Mouse (Mus musculus) lung, postnatal 25 days (tissue): ENCODE results near the gene Tmem132b.

Source experiments
- DNase-seq: peaks from one replicate; pipeline ENCODE4 v3.0.0; 2022; ENCODE audit warnings: low spot score

Gene Tmem132b

DNA sequence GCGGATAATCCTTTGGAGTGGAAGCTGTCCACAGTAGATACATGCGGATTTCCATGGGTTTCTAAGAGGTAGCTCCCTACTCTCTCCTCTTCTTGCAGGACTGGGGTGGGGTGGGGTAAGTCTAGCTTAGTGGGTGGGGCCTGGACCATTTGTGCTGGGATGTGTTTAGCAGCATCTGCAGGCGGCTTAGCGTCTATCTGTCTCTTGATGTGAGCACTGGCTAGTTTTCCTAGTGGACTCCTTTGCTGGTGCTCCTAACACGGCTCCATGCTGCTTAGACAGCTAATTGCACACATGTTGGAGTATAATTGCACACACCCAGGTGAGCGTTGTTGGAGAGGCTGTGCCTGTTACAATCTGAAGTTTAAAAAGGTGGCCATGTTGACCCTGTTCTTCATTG lies 149.3 kb downstream of the Tmem132b start:
- no peak for DNase-seq

- DNase-seq, result no peak
These were observed 151.9 kb downstream of the Tmem132b start for GRCm38 (mm10) chr5:125683491-125683890.

DNA sequence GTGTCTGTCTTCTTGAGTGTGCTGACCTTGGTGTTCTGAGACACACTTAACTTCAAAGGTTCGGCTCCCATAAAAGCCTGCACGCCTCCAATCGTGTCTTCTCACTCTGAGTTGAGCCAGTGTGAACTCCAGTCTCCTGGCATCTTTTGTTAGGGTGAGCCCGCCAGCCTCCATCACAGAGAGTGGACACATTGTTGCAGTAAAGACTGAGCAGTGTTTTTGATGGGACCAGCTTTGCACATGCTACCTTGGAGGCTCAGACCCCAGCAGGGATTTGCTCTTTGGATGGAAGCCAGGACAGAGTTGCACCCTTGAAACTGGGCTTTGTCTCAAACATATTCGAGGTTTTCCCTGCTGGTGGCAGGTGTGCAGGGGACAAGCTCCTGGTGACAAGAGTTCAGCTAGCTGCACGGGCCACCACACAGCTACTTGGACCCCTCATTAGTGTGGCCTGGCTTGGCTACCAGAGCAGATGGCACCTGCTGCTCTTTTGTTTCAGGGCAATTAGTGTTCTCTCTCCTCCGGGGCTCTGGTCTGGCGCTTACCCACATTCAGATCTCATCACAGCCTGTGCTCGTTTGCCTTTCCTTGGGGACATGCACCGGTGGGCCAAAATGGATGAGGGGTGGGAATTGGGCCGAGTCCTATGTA lies 154.2 kb downstream of the Tmem132b start:
- DNase-seq, result no peak

DNA sequence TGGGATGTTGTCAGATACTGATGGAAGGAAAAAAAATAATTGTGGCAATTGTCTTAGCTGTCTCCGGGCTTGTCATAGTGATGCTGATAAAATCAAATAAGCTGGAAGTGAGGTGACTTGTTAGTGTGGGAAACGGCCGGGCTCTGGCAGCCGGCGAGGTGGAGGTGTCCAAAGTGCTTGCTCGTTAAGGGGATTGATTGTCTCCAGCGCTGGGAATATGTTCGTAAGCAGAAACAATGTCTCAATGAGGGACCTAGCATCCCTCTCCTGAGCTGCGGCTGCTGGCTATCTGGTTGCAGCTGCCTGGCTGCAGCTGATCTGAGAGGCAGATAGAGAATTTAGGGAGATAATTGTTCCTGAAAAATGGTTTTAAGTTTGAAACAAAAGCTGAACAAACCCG lies 161.0 kb downstream of the Tmem132b start:
- no peak for DNase-seq

DNA sequence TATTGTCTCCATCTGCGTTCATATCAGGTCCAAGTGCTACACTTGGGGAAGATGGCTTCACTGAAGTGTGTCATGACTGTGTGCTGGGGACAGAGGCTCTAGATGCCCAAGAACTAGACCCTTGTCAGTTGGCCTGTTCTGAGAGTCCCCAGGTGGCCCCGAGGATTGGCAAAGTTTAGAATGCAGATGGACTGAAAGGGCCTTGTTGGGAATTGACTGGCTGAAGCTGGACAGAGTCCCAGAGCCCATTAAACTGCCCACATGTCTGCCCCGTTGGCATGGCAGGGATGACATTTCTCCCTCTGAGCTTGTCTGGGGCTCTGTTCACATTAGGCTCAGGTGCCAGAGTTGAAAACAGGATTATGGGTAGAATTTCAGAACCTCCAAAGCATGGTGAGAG lies 167.8 kb downstream of the Tmem132b start:
- no peak for DNase-seq

GRCm38 (mm10) chr5:125700234-125700633 lies 168.7 kb downstream of the Tmem132b start:
- no peak for DNase-seq

DNA sequence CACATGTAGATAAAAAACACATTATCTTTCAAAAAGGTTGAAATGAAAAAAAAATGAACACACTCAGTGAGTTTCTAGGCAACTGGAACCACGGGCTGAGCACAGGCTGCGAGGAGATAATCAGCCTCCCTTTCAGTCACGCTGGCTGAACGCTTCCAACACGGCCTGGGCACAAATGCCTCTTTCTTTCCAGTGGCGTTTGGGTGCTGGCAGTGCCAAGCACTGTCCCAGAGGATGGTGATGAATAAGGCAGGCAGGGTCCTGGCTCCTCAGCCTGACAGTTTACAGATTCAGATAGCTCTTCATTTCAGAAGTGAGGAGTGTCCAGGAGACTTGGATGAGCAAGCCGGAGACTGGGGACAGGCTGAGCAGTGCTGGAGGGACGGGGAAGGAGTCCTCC lies 173.8 kb downstream of the Tmem132b start:
- DNase-seq, result no peak

DNA sequence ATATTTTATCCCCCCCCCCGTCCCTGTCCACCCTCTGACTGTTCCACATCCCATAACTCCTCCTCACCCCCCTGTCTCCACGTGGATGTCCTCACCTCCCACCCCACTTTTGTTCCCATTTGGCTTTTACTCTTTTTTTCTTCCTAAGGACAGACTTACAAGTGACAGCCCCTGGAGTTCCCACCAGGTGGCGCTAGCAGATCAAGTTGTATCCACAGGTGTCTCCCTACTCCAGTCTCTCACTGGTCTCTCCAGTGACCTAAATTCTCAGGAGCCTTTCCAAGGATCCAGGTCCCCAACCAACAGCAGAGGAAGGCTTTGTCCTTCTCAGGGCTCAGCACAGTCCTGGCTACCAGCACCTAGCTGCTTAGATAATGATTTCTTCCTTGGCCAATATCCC lies 177.6 kb downstream of the Tmem132b start:
- peak; percentile 1 for DNase-seq

GRCm38 (mm10) chr5:125726815-125727214 lies 195.2 kb downstream of the Tmem132b start:
- no peak for DNase-seq

- no peak for DNase-seq
These were observed 195.9 kb downstream of the Tmem132b start for GRCm38 (mm10) chr5:125727436-125727835.

GRCm38 (mm10) chr5:125727936-125728335 lies 196.4 kb downstream of the Tmem132b start:
- DNase-seq, result no peak

GRCm38 (mm10) chr5:125728521-125728920 lies 196.9 kb downstream of the Tmem132b start:
- DNase-seq, result no peak

DNA sequence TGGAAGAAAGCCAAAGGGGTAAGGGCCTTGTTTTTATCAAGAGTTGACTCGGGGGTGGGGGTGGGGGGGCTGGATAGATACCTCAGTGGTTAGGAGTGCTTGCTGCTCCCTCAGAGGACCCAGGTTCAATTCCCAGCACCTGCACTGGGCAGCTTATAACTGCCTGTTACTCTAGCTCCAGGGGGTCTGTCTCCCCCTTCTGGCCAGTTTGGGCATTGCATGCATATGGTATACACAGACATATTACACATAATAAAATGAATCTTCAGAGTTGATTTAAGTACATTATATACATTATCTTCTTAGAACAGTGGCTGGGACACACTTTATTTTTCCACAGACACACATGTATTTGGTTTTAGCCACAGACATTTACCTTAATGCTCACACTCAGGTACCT lies 202.2 kb downstream of the Tmem132b start:
- DNase-seq, result no peak

- DNase-seq, result no peak
These were observed 205.5 kb downstream of the Tmem132b start for GRCm38 (mm10) chr5:125737105-125737504.

- no peak for DNase-seq
These were observed 211.9 kb downstream of the Tmem132b start for GRCm38 (mm10) chr5:125743503-125743902.

- no peak for DNase-seq
These were observed 214.2 kb downstream of the Tmem132b start for GRCm38 (mm10) chr5:125745727-125746126.

DNA sequence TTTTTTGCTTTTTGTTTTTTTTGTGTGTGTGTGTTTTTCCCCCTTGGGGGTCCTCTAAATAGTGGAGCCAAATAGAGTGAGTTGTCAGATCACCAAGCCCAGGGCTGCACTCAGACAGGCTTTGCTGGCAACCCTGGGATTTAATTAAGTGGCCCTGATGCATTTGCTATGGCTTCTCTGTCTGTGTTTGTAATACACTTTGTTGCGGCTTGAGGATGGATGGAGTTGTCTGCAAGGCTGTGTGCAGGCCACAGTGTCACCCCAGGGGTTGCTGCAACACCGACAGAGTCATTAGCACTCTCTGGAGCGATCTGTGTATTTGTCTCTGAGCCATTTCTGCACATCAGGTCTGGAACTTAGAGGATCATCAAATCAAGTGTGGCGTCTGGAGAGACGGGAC lies 219.9 kb downstream of the Tmem132b start:
- peak; percentile 1 for DNase-seq

DNA sequence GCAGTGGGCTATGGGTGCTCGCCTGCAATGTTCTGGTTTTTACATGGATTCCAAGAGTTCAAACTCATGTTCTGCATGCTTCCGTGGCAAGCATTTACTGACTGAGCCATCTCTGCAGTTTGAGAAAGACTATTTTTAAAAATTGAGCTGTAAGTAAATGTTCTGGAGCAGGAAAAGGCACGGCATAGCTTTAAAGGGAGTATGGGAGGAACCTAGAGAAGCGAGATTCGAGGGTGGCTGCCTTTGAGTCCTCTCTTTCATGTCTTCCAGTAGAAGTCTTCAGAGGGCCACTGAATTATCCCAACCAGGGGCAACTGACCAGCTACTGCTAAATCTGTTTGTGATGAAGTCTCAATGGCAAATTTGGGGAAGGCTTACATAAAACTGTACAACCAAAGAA lies 221.0 kb downstream of the Tmem132b start:
- DNase-seq, result no peak

GRCm38 (mm10) chr5:125756987-125757530 lies 225.5 kb downstream of the Tmem132b start:
- DNase-seq, result no peak

- no peak for DNase-seq
These were observed 226.9 kb downstream of the Tmem132b start for GRCm38 (mm10) chr5:125758506-125758905.

GRCm38 (mm10) chr5:125766941-125767340 lies 235.4 kb downstream of the Tmem132b start:
- no peak for DNase-seq

DNA sequence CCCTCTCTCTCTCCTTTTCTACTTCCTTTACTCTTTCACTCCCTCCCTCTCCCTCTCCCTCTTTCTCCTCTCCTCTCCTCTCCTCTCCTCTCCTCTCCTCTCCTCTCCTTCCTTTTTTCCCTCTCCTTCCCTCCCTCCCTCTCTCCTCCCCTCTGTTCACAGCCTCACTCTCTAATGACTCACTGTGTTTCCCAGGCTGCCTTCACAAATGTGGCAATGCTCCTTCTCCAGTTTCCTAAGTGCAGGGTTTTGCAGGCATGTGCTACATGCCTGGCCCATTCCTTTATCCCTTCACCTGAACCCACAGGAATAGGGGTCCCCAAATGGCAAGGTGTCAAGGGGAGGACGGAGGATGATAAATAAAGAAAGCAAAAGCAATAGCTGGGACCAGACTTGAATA lies 236.4 kb downstream of the Tmem132b start:
- DNase-seq, result no peak

DNA sequence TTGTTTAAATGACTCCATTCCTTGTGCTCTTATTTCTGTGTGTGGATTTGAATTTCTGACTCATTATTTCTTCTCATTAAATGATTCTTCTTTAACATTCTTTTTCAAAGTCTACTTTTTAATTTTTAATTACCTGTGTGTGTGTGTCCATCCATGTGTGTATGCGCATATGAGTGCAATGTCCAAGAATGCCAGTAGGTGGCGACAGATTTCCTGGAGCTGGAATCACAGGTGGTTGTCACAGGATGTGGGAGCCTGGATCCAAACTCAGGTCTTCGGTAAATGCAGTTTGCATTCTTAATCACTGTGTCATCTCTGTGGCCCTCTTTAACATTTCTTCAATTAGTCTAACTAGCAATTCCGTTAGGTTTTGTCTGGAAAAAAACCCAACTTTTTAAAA lies 240.7 kb downstream of the Tmem132b start:
- no peak for DNase-seq

GRCm38 (mm10) chr5:125772756-125773155 lies 241.2 kb downstream of the Tmem132b start:
- no peak for DNase-seq
